Mouse (Mus musculus): ENCODE results near the gene Arhgap32. TPM values are rescaled to one million over a fixed set of nuclear protein-coding genes. Genes with fewer than 3 reads are reported as not detected.

Arhgap32 gene
- polyA plus RNA-seq, 1 experiment from 2014 or later = 11.0 TPM

- Histone ChIP-seq H3K4me1 (ENCODE audit: control insufficient read depth, insufficient read depth, low read length) (no peaks in the 10 kb centered on the region; the same call in 1 of the 2 replicates), H3K9me3 (ENCODE audit: control insufficient read depth, low read length) (no peaks in the 10 kb centered on the region), H3K27me3 (replicated peaks; ENCODE audit: control insufficient read depth, insufficient read depth, low read length) (no peaks in the 10 kb centered on the region), H3K27ac (ENCODE audit: low read length) (no peak overlapping the region), H3K36me3 (ENCODE audit: control insufficient read depth, insufficient read depth, low read length) (peaks cover 29% of the 10 kb centered on the region), H3K4me3 (ENCODE audit: low read length) (no peak overlapping the region), H3K9ac (ENCODE audit: low read depth, low read length) (no peak overlapping the region), H3K4me2 (ENCODE audit: low read depth, low read length) (no peak overlapping the region)
- 86% methylated on average over 4 of the region's 4 CpGs for WGBS
- ATAC-seq = no peak
These were observed 137.8 kb downstream of the Arhgap32 start for GRCm38 (mm10) chr9:32253721-32254120.

- Histone ChIP-seq H3K4me3 (ENCODE audit: low read length) (no peak overlapping the region), H3K36me3 (ENCODE audit: control insufficient read depth, insufficient read depth, low read length) (peaks cover 37% of the 10 kb centered on the region), H3K4me1 (ENCODE audit: control insufficient read depth, insufficient read depth, low read length) (no peaks in the 10 kb centered on the region; the same call in 1 of the 2 replicates), H3K4me2 (ENCODE audit: low read depth, low read length) (no peak overlapping the region), H3K27me3 (replicated peaks; ENCODE audit: control insufficient read depth, insufficient read depth, low read length) (no peaks in the 10 kb centered on the region), H3K9ac (ENCODE audit: low read depth, low read length) (no peak overlapping the region), H3K27ac (ENCODE audit: low read length) (no peak overlapping the region), H3K9me3 (ENCODE audit: control insufficient read depth, low read length) (no peaks in the 10 kb centered on the region)
- WGBS = 88% methylated on average over 8 of the region's 8 CpGs
- no peak for ATAC-seq
These were observed 141.4 kb downstream of the Arhgap32 start for GRCm38 (mm10) chr9:32257365-32257764.

GRCm38 (mm10) chr9:32257882-32258281 is 141.9 kb downstream of the Arhgap32 start:
- 76% methylated on average over 2 of the region's 2 CpGs for WGBS
- Histone ChIP-seq H3K4me3 (ENCODE audit: low read length) (no peak overlapping the region), H3K9ac (ENCODE audit: low read depth, low read length) (no peak overlapping the region), H3K36me3 (ENCODE audit: control insufficient read depth, insufficient read depth, low read length) (peaks cover 37% of the 10 kb centered on the region), H3K4me2 (ENCODE audit: low read depth, low read length) (no peak overlapping the region), H3K9me3 (ENCODE audit: control insufficient read depth, low read length) (no peaks in the 10 kb centered on the region), H3K27me3 (replicated peaks; ENCODE audit: control insufficient read depth, insufficient read depth, low read length) (no peaks in the 10 kb centered on the region), H3K4me1 (ENCODE audit: control insufficient read depth, insufficient read depth, low read length) (no peaks in the 10 kb centered on the region; the same call in 1 of the 2 replicates), H3K27ac (ENCODE audit: low read length) (no peak overlapping the region)
- ATAC-seq = peak; percentile 43

GRCm38 (mm10) chr9:32271896-32272444 is 156.0 kb downstream of the Arhgap32 start:
- Histone ChIP-seq H3K4me2 (ENCODE audit: low read depth, low read length) (no peak overlapping the region), H3K9ac (ENCODE audit: low read depth, low read length) (no peak overlapping the region), H3K4me3 (ENCODE audit: low read length) (no peak overlapping the region), H3K36me3 (ENCODE audit: control insufficient read depth, insufficient read depth, low read length) (no peaks in the 10 kb centered on the region), H3K4me1 (ENCODE audit: control insufficient read depth, insufficient read depth, low read length) (no peaks in the 10 kb centered on the region), H3K27ac (ENCODE audit: low read length) (no peak overlapping the region), H3K9me3 (ENCODE audit: control insufficient read depth, low read length) (no peaks in the 10 kb centered on the region), H3K27me3 (replicated peaks; ENCODE audit: control insufficient read depth, insufficient read depth, low read length) (no peaks in the 10 kb centered on the region)
- 11% methylated on average over 5 of the region's 5 CpGs for WGBS
- ATAC-seq = peak; percentile 76

GRCm38 (mm10) chr9:32278052-32278451 is 162.1 kb downstream of the Arhgap32 start:
- Histone ChIP-seq H3K4me2 (ENCODE audit: low read depth, low read length) (no peak overlapping the region), H3K27me3 (replicated peaks; ENCODE audit: control insufficient read depth, insufficient read depth, low read length) (no peaks in the 10 kb centered on the region), H3K27ac (ENCODE audit: low read length) (no peak overlapping the region), H3K9ac (ENCODE audit: low read depth, low read length) (no peak overlapping the region), H3K4me1 (ENCODE audit: control insufficient read depth, insufficient read depth, low read length) (peaks cover 5% of the 10 kb centered on the region; the same call in 1 of the 2 replicates), H3K36me3 (ENCODE audit: control insufficient read depth, insufficient read depth, low read length) (no peaks in the 10 kb centered on the region), H3K9me3 (ENCODE audit: control insufficient read depth, low read length) (no peaks in the 10 kb centered on the region), H3K4me3 (ENCODE audit: low read length) (no peak overlapping the region)
- 89% methylated on average over 5 of the region's 5 CpGs for WGBS
- no peak for ATAC-seq

- Histone ChIP-seq H3K4me3 (ENCODE audit: low read length) (no peak overlapping the region), H3K4me2 (ENCODE audit: low read depth, low read length) (no peak overlapping the region), H3K27ac (ENCODE audit: low read length) (no peak overlapping the region), H3K36me3 (ENCODE audit: control insufficient read depth, insufficient read depth, low read length) (no peaks in the 10 kb centered on the region), H3K27me3 (replicated peaks; ENCODE audit: control insufficient read depth, insufficient read depth, low read length) (no peaks in the 10 kb centered on the region), H3K9me3 (ENCODE audit: control insufficient read depth, low read length) (no peaks in the 10 kb centered on the region), H3K9ac (ENCODE audit: low read depth, low read length) (no peak overlapping the region), H3K4me1 (ENCODE audit: control insufficient read depth, insufficient read depth, low read length) (peaks cover 5% of the 10 kb centered on the region; the same call in 1 of the 2 replicates)
- peak; percentile 80 for ATAC-seq
- WGBS = 41% methylated on average over 3 of the region's 3 CpGs
These were observed 163.9 kb downstream of the Arhgap32 start for GRCm38 (mm10) chr9:32279789-32280188.

GRCm38 (mm10) chr9:32280456-32280855 is 164.5 kb downstream of the Arhgap32 start:
- no peaks in the 10 kb centered on the region for H3K9me3 ChIP-seq (ENCODE audit: control insufficient read depth, low read length)
- no peak overlapping the region for H3K4me3 ChIP-seq (ENCODE audit: low read length)
- no peak overlapping the region for H3K27ac ChIP-seq (ENCODE audit: low read length)
- no peak overlapping the region for H3K9ac ChIP-seq (ENCODE audit: low read depth, low read length)
- H3K36me3 ChIP-seq (ENCODE audit: control insufficient read depth, insufficient read depth, low read length) = no peaks in the 10 kb centered on the region
- H3K4me2 ChIP-seq (ENCODE audit: low read depth, low read length) = no peak overlapping the region
- no peaks in the 10 kb centered on the region for H3K27me3 ChIP-seq (replicated peaks; ENCODE audit: control insufficient read depth, insufficient read depth, low read length)
- 75% methylated on average over 5 of the region's 5 CpGs for WGBS
- H3K4me1 ChIP-seq (ENCODE audit: control insufficient read depth, insufficient read depth, low read length) = peaks cover 5% of the 10 kb centered on the region; the same call in 1 of the 2 replicates
- ATAC-seq = no peak

GRCm38 (mm10) chr9:32283591-32283990 is 167.7 kb downstream of the Arhgap32 start:
- H3K4me1 ChIP-seq (ENCODE audit: control insufficient read depth, insufficient read depth, low read length) = peaks cover 5% of the 10 kb centered on the region; the same call in 1 of the 2 replicates
- no peak overlapping the region for H3K4me2 ChIP-seq (ENCODE audit: low read depth, low read length)
- no peaks in the 10 kb centered on the region for H3K9me3 ChIP-seq (ENCODE audit: control insufficient read depth, low read length)
- H3K36me3 ChIP-seq (ENCODE audit: control insufficient read depth, insufficient read depth, low read length) = no peaks in the 10 kb centered on the region
- no peak overlapping the region for H3K4me3 ChIP-seq (ENCODE audit: low read length)
- H3K27me3 ChIP-seq (replicated peaks; ENCODE audit: control insufficient read depth, insufficient read depth, low read length) = no peaks in the 10 kb centered on the region
- 62% methylated on average over 5 of the region's 5 CpGs for whole genome bisulfite sequencing
- peak; percentile 65 for ATAC-seq
- no peak overlapping the region for H3K9ac ChIP-seq (ENCODE audit: low read depth, low read length)
- H3K27ac ChIP-seq (ENCODE audit: low read length) = no peak overlapping the region

GRCm38 (mm10) chr9:32291618-32292017 is 175.7 kb downstream of the Arhgap32 start:
- Histone ChIP-seq H3K4me3 (ENCODE audit: low read length) (no peak overlapping the region), H3K27ac (ENCODE audit: low read length) (no peak overlapping the region), H3K9me3 (ENCODE audit: control insufficient read depth, low read length) (no peaks in the 10 kb centered on the region), H3K27me3 (replicated peaks; ENCODE audit: control insufficient read depth, insufficient read depth, low read length) (no peaks in the 10 kb centered on the region), H3K4me1 (ENCODE audit: control insufficient read depth, insufficient read depth, low read length) (peaks cover 6% of the 10 kb centered on the region), H3K36me3 (ENCODE audit: control insufficient read depth, insufficient read depth, low read length) (no peaks in the 10 kb centered on the region), H3K9ac (ENCODE audit: low read depth, low read length) (no peak overlapping the region), H3K4me2 (ENCODE audit: low read depth, low read length) (no peak overlapping the region)
- peak; percentile 63 for ATAC-seq
- WGBS = 45% methylated on average over 7 of the region's 7 CpGs

GRCm38 (mm10) chr9:32292686-32293085 is 176.8 kb downstream of the Arhgap32 start:
- H3K9me3 ChIP-seq (ENCODE audit: control insufficient read depth, low read length) = no peaks in the 10 kb centered on the region
- peaks cover 6% of the 10 kb centered on the region for H3K4me1 ChIP-seq (ENCODE audit: control insufficient read depth, insufficient read depth, low read length)
- H3K9ac ChIP-seq (ENCODE audit: low read depth, low read length) = no peak overlapping the region
- H3K4me3 ChIP-seq (ENCODE audit: low read length) = no peak overlapping the region
- H3K4me2 ChIP-seq (ENCODE audit: low read depth, low read length) = no peak overlapping the region
- no peaks in the 10 kb centered on the region for H3K27me3 ChIP-seq (replicated peaks; ENCODE audit: control insufficient read depth, insufficient read depth, low read length)
- 17% methylated on average over 5 of the region's 5 CpGs for WGBS
- no peaks in the 10 kb centered on the region for H3K36me3 ChIP-seq (ENCODE audit: control insufficient read depth, insufficient read depth, low read length)
- H3K27ac ChIP-seq (ENCODE audit: low read length) = no peak overlapping the region; the same call in 1 of the 2 replicates
- ATAC-seq = peak; percentile 79
